Mouse (Mus musculus) heart, adult 2 months (tissue): ENCODE results near the gene Ssna1. TPM values are rescaled to one million over a fixed set of nuclear protein-coding genes. Genes with fewer than 3 reads are reported as not detected.
A peak's percentile ranks its signal among the peaks of the same experiment; 100 is the strongest.

Experiments
- DNase-seq, 2 experiments: peaks; one replicate each; pipeline ENCODE4 v3.0.0; 2021
- H3K27ac ChIP-seq: fragments of 200-600 bp; 2 replicates; pipeline ENCODE4 v1.8.1; 2022
- H3K27me3 ChIP-seq: fragments of 200-500 bp; 2 replicates; pipeline ENCODE4 v1.6.1; 2012; ENCODE audit warnings: mild to moderate bottlenecking, low read length, inconsistent platforms, mixed read lengths; ENCODE audit not compliant: control insufficient read depth, insufficient read depth
- H3K36me3 ChIP-seq: fragments of 200-500 bp; 2 replicates; pipeline ENCODE4 v1.6.1; 2012; ENCODE audit warnings: low read length, inconsistent platforms; ENCODE audit not compliant: control insufficient read depth, insufficient read depth
- H3K4me1 ChIP-seq: fragments of 200-500 bp; 2 replicates; pipeline ENCODE4 v1.6.1; 2011; ENCODE audit warnings: low read length; ENCODE audit not compliant: control insufficient read depth, insufficient read depth
- H3K4me3 ChIP-seq: fragments of 200-600 bp; 2 replicates; pipeline ENCODE4 v1.8.1; 2022
- H3K79me2 ChIP-seq: fragments of 200-500 bp; replicated peaks from 2 replicates; pipeline ENCODE4 v1.6.1; 2012; ENCODE audit warnings: mild to moderate bottlenecking, inconsistent platforms, low read length, moderate library complexity, mixed read lengths; ENCODE audit not compliant: control insufficient read depth, insufficient read depth
- H3K9ac ChIP-seq: fragments of 200-500 bp; 2 replicates; pipeline ENCODE4 v1.6.1; 2012; ENCODE audit warnings: low read depth, mild to moderate bottlenecking, control low read depth, inconsistent platforms, low read length, mixed read lengths
- CTCF ChIP-seq: fragments of 200-600 bp; IDR thresholded peaks from 2 replicates; pipeline ENCODE4 v1.8.1; 2022; ENCODE audit warnings: antibody characterized with exemption, mild to moderate bottlenecking, moderate library complexity
- EP300 ChIP-seq: fragments of 200-500 bp; IDR thresholded peaks from 2 replicates; pipeline ENCODE4 v1.6.1; 2011; ENCODE audit warnings: low read depth, low read length, control low read depth; ENCODE audit not compliant: insufficient read depth
- POLR2A ChIP-seq: fragments of 200-500 bp; IDR thresholded peaks from 2 replicates; pipeline ENCODE4 v1.6.1; 2011; ENCODE audit warnings: mild to moderate bottlenecking, low read depth, low read length, control low read depth; ENCODE audit not compliant: insufficient read depth
- WGBS: fragments of 180-500 bp; shearing (Covaris S2); methylation state at CpG from one replicate; pipeline ENCODE4 v1.1.7; 2018; 5-methylcytosine and 5-hydroxymethylcytosine counted together
- intact Hi-C: fragments of 180-260 bp; cut with DNase I; formaldehyde crosslinking; loops from one replicate; pipeline ENCODE4 v1.15.1; 2025
- polyA plus RNA-seq: library from polyadenylated mRNA; depleted of rRNA; stranded (reverse); fragments of >200 nt; gene quantifications from 2 replicates; pipeline ENCODE4 v1.2.3, GENCODE M21; 2012
- total RNA-seq, 2 experiments: library from RNA; stranded (reverse); gene quantifications; 2 replicates each; pipeline ENCODE4 v1.2.3; 2021

Gene Ssna1
- total and polyA plus RNA-seq, 3 experiments, result 33.1 to 41.5 (median 39.7) TPM

- DNase-seq, result peak; percentile 61 to 66
- Histone ChIP-seq H3K27me3 (no peaks in the 10 kb centered on the region), H3K79me2 (no peaks in the 10 kb centered on the region), H3K9ac (no peak overlapping the region), H3K36me3 (no peaks in the 10 kb centered on the region), H3K4me1 (peaks cover 20% of the 10 kb centered on the region), H3K4me3 (peak overlapping the region; percentile 22; the same call in 1 of the 2 replicates), H3K27ac (peak overlapping the region; percentile 67)
- TF ChIP-seq POLR2A (no peak), EP300 (peak; percentile 74), CTCF (no peak)
- intact Hi-C loops, result loop anchor here (2.0 kb wide), 1 partner anchor 71 kb away; no protein-coding TSS in a partner anchor
- WGBS, result 43% methylated on average over 6 of the region's 6 CpGs
Measured at GRCm38 (mm10) chr2:25265897-25266656, 6.2 kb downstream of the Ssna1 start.

- DNase-seq, result no peak
- Histone ChIP-seq H3K36me3 (no peaks in the 10 kb centered on the region), H3K9ac (no peak overlapping the region), H3K4me3 (no peak overlapping the region), H3K27me3 (no peaks in the 10 kb centered on the region), H3K27ac (peak overlapping the region; percentile 67), H3K4me1 (peaks cover 20% of the 10 kb centered on the region), H3K79me2 (no peaks in the 10 kb centered on the region)
- no peak for TF ChIP-seq POLR2A
- TF ChIP-seq CTCF, result no peak
- TF ChIP-seq EP300, result no peak
- WGBS, result 59% methylated on average over 3 of the region's 3 CpGs
- intact Hi-C loops, result no loop called here
Measured at GRCm38 (mm10) chr2:25264851-25265250, 7.4 kb downstream of the Ssna1 start.

- Histone ChIP-seq H3K27me3 (no peaks in the 10 kb centered on the region), H3K4me3 (no peak overlapping the region), H3K79me2 (no peaks in the 10 kb centered on the region), H3K27ac (no peak overlapping the region; the same call in 1 of the 2 replicates), H3K9ac (no peak overlapping the region), H3K4me1 (peaks cover 20% of the 10 kb centered on the region), H3K36me3 (no peaks in the 10 kb centered on the region)
- intact Hi-C loops, result no loop called here
- WGBS, result 80% methylated on average over 5 of the region's 5 CpGs
- no peak for DNase-seq
- TF ChIP-seq CTCF (no peak), EP300 (no peak), POLR2A (no peak)
Measured at GRCm38 (mm10) chr2:25264286-25264660, 8.0 kb downstream of the Ssna1 start.

GRCm38 (mm10) chr2:25263623-25264285 is 8.5 kb downstream of the Ssna1 start:
- no peak for DNase-seq
- peak overlapping the region; percentile 63; the same call in 1 of the 2 replicates for H3K27ac ChIP-seq
- H3K9ac ChIP-seq, result peak overlapping the region; percentile 79
- WGBS, result 43% methylated on average over 12 of the region's 12 CpGs
- H3K4me1 ChIP-seq, result peaks cover 20% of the 10 kb centered on the region
- intact Hi-C loops, result no loop called here
- no peaks in the 10 kb centered on the region for H3K79me2 ChIP-seq
- H3K36me3 ChIP-seq, result no peaks in the 10 kb centered on the region
- TF ChIP-seq POLR2A, result no peak
- no peak for TF ChIP-seq EP300
- no peak for TF ChIP-seq CTCF
- no peaks in the 10 kb centered on the region for H3K27me3 ChIP-seq
- H3K4me3 ChIP-seq, result peak overlapping the region; percentile 96

GRCm38 (mm10) chr2:25262795-25263622 is 9.2 kb downstream of the Ssna1 start:
- under 1% methylated on average over 82 of the region's 82 CpGs for WGBS
- peak in 1 of 2 experiments; percentile 54 for DNase-seq
- H3K4me1 ChIP-seq, result peaks cover 20% of the 10 kb centered on the region

More at GRCm38 (mm10) chr2:25262795-25263622, 9.2 kb downstream of the Ssna1 start:
- Histone ChIP-seq H3K36me3 (no peaks in the 10 kb centered on the region), H3K79me2 (no peaks in the 10 kb centered on the region), H3K27me3 (no peaks in the 10 kb centered on the region), H3K27ac (peak overlapping the region; percentile 63), H3K4me3 (peak overlapping the region; percentile 96), H3K9ac (peak overlapping the region; percentile 79)
- 0 out of 2 replicates have a peak, but pooled peaks have one; percentile 4 for TF ChIP-seq CTCF
- no peak for TF ChIP-seq POLR2A
- TF ChIP-seq EP300, result no peak
- intact Hi-C loops, result no loop called here
